Mouse (Mus musculus): ENCODE results near the gene Mbtd1. TPM values are rescaled to one million over a fixed set of nuclear protein-coding genes. Genes with fewer than 3 reads are reported as not detected.
A peak's percentile ranks its signal among the peaks of the same experiment; 100 is the strongest.
"Not testable (repeated sequence)": the region's sequence is repeated elsewhere in the genome, so short reads cannot be mapped to it uniquely, and the experiment has no call there.

Mbtd1 gene
- total RNA-seq (2017): 65.0 and 66.7 TPM in 2 replicates

DNA sequence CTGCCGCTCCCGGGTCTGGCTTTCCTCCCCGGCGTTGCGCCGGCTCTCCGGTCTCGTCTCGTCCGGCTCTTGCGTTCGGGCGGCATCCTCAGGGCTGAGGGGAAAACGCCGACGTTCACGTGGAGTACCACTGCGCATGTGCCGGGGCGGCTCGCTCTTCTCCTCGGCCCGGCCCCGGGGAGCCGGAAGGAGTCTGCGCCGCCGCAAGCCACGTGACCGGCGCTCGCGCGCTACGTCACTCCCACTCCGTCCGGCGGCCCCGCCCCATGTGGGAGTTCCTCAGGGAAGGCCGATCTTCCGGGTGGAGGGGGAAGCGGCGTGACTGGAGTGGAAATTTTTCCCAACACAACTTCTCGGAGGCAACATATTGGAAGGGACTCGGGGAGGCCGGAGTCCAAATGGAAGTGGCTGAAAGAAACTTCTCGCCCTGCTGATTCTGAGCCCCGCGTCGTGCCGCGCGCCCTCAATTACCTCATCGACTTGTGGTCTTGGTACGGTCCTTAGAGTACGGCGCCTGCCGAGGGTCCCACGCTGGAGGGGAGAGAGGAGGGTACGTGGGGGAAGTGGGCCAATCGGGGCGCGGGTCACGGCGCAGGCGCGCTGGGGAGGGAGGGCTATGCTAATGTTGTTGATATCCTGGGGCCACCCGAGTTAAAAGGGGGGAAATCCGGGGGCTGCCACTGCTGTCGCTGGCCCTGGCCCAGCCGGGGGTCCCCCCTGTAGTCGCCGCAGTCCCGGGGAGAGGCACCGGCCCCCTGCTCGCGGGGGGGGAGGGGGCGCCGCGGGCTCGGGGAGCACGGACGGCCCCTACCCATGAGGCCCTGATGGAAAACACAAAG lies at the start of gene Mbtd1, which contains the start of gene Utp18:
TSS of gene Mbtd1 (plus strand) at position 281 of the 839 bp plus-strand sequence.
TSS of gene Utp18 (minus strand) at position 195 of the 839 bp plus-strand sequence.
- ATAC-seq (replicated peaks; ENCODE audit: low read depth, poor library complexity, severe bottlenecking): peak; percentile 81

DNA sequence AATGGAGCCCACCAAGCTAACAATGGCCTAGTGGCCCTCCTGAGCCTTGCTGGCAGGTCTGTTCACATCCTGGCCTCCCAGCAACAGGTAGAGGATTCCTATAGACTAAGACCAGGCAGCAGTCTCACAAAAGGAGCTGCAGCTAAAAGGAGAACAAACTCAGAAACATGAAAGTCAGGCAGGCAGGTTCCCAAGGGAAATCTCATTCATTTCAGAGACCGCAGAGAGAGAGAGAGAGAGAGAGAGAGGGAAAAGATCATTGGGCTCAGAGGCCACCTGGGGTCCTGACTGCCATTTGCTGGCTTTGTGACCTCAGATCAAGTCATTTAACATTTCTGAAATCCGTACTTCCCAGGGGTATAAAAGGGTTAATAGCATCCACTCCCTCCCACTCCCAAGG lies 38.3 kb upstream of the Mbtd1 start:
- ATAC-seq (replicated peaks; ENCODE audit: low read depth, poor library complexity, severe bottlenecking): no peak

DNA sequence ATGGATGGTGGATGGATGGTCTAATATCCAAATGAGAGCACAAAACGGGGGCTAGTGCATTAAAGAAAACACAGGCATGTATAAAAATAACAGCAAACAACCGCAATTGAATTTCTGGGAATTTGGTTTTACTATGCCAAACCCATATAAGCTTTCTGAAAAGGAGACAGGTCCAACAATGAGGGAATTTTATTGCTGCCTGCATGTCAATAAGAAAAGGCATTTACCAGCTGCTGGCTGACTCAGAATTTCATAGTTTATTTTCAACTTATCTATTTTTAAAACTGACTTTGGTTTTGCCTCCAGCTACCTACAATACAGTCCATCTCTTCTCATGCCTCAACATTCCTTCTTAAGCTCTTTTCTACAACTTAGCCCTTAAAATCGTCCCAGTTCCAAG lies 33.1 kb upstream of the Mbtd1 start:
- ATAC-seq (replicated peaks; ENCODE audit: low read depth, poor library complexity, severe bottlenecking): no peak

DNA sequence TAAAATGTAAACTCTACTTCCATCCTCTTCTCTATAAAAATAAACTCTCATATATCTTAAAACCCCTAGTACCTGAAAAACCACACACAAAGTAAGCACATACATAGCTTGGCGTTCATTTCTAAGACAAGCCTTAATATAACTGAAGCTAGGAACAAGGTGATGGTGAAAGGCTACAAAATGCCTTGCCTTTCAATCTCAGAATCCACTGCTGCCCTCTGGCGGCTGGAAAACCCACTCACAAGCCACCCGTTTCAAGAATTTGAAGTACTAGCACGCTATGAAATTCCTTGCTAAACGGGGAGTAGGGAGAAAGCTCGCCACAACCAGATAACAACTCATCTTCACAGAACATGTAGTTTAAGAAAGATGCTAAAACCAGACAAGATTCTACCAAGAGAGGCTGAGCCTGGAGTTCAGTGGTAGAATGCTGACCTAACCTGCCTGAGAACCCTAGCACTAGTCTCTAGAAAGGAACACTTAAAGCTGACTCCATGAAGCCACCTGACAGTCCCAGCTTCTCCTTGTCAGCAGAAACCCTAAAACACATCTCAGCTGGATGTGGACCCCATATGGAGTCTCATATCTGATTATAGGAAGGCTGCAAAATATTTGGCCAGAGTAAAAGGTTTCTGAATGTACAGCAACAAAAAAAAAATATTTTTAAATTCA lies 29.2 kb upstream of the Mbtd1 start:
- peak; percentile 91 for ATAC-seq (replicated peaks; ENCODE audit: low read depth, poor library complexity, severe bottlenecking)

DNA sequence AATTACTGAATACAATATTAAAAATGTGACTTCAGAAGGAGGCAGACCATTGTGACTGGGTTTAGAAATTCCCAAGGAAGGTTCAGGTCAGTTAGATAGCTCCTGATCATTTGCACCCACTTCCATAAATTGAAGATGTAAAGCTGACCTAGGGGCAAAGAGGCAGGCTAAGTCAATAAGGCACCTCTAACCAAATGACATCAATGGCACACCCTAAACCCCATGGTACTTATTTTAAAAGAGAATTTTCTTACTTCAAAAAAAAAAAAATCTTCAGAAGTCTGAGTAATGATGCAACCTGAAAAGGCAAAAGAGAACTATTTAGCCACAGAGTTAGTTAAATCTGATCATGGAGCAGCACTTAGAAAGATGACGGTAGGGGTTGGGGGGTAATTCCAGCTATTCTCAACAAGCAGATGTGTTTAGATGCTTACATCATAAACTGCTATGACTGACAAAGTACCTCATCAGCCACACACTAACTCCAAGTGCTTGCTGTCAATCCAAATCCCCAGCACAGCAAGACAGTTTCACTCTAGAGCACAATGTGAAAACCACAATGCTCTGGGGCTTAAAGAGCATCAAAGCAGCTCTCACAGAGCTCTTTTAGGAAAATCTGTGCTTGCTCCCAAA lies 25.0 kb upstream of the Mbtd1 start:
- no peak for ATAC-seq (replicated peaks; ENCODE audit: low read depth, poor library complexity, severe bottlenecking)

DNA sequence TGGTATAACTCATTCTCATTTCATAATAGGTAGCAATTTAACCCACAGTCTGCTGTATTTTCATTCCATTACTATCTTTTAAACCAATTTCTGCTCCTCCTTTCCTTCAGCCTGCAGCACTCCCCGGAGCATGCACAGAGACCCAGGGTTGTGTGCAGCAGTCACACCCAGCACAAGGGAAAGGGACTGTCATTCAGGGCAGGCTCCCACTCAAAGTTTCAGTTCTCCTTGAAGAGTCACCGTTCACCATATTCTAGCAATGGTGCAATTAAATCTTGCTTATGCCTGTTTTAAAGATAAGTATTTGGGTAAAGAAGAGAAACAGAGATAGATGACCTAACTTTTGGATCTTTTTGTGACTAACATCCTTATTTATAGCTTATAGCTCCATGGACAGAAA lies 24.5 kb upstream of the Mbtd1 start:
- ATAC-seq (replicated peaks; ENCODE audit: low read depth, poor library complexity, severe bottlenecking): no peak

DNA sequence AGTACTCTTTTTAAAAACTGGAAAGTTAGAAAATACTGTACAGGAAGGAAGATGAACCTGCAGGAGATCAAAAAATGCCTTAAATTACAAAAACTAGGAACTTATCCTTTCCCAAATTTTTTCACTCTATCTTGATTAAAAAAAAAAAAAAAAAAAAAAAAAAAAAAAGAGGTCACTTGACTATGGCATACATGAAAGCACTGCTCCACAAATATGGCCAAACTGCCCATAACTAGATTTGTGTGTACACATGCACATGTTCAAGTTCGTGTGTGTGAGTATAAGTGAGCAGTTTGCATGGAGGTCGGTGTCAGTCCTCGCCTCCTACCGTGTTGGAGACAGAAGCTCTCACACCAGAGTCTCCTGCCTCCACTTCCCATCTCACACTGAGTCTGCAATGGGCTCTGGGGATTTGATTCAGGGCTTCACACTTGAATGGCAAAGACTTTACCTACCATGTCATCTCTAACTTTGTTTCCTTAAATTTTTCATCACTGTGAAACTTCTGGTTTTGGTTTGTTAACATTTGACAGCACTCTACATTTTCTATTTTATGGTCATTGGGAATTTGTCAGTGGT lies 23.5 kb upstream of the Mbtd1 start:
- ATAC-seq (replicated peaks; ENCODE audit: low read depth, poor library complexity, severe bottlenecking): no peak

DNA sequence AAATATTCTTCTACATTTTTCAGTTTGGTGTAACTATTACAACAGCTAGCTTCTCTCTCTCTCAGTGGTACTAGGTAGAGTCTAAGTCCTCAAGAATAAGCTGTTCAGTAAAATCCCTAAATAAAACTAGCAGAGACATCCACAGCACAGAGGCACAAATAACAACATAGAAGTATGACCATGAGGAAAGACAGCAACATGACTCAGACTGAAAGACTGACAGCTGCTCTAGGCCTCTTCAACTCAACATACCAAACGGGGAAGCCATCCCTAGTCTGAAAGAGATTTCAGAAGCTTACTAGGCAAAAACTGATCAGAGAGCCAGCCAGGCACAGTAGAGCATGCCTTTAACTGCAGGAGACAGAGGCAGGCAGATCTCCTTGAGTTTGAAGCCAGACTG lies 23.0 kb upstream of the Mbtd1 start:
- no peak for ATAC-seq (replicated peaks; ENCODE audit: low read depth, poor library complexity, severe bottlenecking)

DNA sequence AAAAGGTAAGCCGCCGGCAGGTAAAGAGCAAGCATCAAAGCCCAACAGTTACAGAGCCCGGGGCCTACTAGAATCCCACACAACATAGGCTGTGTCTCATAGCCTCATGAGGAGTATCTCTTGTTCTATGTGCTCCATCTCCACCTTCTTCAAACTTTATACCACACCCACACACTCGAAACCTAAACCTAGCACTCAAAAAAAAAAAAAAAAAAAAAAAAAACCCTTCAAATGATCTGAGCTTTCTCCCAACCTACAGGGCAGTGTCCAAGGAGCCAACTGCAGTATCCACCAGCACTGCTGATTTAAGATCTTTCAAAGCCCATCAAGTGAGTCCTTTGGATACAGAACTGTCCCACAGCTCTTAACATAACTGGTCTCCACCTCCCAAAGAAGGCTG lies 1.6 kb upstream of the Mbtd1 start:
- no peak for ATAC-seq (replicated peaks; ENCODE audit: low read depth, poor library complexity, severe bottlenecking)

DNA sequence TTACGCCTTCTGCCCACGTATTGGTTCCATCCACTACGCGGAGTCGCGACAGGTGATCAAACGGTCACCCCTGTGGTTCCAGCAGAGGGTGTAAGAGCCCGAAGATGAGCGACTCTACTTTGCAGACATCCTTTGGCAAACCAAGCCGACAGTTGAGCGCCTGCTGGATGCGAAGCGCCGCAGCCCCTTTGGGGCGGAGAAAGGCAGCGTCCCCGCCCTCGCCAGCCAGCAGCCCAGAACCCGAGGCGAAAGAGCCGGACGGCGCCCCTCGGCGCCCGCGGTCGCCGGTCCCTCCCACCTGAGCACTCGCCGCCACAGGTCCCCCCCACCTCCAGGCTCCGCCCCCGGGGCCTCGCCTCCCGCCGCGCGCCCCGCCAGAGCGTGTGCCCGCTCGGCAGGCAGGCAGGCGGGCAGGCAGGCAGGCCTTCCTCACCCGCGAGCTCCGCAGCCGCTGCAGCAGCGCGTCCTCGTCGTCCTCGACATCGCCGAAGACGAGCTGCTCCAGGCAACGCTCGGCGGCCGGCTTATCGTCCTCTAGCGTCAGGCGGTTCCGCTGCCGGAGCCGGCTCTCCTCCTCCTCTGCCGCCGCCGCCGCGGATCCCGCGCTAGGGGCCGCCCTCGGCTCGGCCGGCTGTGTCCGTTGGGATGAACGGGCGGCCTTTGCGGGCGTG lies 616 bp upstream of the Mbtd1 start:
- ATAC-seq (replicated peaks; ENCODE audit: low read depth, poor library complexity, severe bottlenecking): peak; percentile 21

DNA sequence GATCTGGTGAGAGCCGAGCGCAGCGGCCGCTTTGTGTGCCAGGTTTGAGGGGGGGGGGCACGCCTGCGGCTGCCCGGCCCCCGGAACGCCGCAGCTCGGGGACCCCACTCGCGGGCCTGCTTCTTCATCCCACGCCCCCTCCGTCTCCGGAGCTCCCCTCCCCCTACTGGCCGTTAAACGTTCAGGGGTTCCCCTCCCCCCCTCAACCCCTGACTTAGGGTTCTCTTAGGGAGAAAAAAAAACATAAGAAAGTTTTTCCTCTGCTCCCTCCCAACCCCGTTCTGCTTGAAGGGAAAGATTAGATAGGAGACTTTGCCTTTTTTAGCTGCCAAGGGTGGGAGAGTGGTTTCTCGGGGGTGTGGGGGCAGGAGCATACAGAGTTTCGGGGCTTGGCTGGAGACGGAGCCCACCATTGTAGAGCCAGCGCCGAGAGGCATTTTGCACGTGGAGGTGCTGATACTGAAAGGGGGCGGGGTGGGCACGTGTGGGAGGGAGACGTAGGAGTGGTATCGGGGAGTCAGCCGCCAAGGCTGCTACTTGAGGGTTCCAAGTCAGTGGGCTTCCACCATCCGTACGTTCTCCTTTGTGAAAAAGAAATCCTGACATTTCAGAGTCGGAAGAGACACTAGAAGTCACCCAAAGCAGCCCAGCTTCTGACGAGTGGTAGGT lies 893 bp downstream of the Mbtd1 start:
- ATAC-seq (replicated peaks; ENCODE audit: low read depth, poor library complexity, severe bottlenecking): peak; percentile 31

DNA sequence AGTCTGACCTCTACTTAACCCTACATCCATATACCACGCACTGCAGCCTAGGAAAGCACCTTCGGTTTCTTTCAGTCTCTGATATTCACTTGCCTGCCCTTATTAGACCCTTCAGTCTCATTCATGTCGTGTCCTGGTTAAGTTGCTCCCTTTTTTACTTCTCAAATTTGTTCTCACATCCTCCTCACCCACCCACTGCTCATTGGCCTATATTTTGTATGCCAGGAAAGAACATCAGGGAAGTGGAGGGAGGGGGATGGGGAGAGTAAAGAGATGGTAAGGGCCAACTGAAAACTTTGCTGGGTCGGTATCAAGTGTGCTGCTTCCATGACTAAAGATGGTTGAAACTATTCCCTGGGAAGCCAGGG lies 1.4 kb downstream of the Mbtd1 start:
- ATAC-seq (replicated peaks; ENCODE audit: low read depth, poor library complexity, severe bottlenecking): peak; percentile 6; the same call in 1 of the 2 replicates

DNA sequence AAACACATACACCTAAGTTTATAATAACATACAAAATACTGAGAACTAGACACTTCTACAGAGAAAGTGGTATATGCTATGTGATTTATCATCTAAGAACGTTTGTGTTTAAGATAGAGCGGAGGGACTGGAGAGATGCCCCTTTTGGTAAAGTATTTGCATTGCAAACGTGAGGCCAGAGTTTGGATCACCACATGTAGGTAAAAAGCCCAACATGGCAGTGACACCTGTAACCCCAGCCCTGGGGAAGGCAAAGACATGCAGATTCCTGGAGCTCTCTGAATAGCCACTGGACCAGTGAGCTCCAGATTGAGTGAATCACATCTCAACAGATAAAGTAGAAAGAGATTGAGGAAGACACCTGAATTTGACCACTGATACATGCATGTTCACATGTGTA lies 12.1 kb downstream of the Mbtd1 start:
- ATAC-seq (replicated peaks; ENCODE audit: low read depth, poor library complexity, severe bottlenecking): no peak

DNA sequence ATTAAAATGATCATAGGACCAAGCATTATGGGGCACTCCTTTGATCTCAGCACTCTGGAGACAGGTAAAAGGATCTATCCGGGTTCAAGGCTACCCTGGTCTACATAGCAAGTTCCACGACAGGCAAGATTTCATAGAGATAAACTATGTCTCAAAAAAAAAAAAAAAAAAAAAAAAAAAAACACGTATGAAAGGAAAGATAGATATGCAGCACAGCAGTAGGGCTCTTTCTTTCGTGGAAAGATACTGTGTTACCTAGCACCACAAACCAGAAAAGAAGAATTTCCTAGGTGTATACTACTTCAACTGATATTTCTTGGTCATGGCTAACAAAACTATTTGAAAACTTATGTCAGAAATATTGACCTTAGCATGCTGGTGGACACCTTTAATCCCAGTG lies 21.2 kb downstream of the Mbtd1 start:
- ATAC-seq (replicated peaks; ENCODE audit: low read depth, poor library complexity, severe bottlenecking): no peak

DNA sequence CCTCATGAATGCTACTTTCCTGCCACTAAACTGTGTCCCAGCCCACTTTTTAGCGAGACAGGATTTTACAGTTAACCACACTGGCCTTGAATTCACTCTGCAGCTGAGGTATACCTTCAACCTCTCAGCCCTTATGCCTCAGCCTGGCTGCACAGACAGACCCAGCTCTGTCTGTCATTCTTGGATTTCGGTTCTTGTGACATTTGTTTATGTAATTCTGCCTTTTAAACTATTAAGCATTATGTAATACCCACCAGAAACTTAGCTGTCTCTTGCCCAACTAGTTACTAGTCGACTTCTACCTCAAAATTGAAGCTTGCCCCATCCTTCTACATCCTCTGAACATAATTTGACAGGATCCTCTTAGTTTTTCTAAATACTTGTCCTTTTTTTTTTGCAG lies 22.2 kb downstream of the Mbtd1 start:
- ATAC-seq (replicated peaks; ENCODE audit: low read depth, poor library complexity, severe bottlenecking): no peak

DNA sequence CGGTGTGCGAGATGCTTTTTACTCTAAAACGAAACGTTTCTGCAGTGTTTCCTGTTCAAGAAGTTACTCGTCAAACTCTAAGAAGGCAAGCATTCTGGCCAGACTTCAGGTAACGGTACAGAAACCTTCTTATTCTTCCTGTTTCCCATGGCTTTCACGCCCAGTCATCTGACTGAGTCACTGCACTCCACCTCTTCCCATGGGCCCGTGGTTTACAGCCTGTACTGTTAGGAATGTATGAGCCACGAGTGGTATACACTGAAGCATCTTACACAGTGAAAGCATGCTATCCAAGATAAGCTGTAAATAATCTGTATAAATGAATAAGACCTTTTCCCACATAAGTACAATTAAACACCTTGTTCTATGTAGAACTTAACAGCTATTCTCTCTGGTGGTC lies 23.2 kb downstream of the Mbtd1 start:
- ATAC-seq (replicated peaks; ENCODE audit: low read depth, poor library complexity, severe bottlenecking): no peak

DNA sequence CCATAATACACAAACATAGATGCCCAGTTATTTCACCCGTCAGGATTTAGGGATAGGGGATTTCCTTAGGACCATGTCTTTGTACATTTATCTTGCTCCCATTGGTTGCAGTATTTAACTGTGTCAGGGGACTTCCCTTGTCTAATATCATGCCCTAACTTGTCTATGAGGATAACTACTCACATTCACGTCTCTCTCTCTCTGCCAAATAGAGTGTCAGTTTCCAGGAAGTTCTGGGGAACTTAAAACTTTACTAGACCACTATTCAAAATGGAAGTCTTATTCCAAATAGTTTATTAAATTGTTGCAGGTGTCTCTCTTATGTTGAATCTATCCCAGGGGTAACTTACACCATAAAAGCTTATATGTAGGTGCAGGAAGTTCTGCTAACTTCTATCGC lies 26.0 kb downstream of the Mbtd1 start:
- ATAC-seq (replicated peaks; ENCODE audit: low read depth, poor library complexity, severe bottlenecking): no peak

DNA sequence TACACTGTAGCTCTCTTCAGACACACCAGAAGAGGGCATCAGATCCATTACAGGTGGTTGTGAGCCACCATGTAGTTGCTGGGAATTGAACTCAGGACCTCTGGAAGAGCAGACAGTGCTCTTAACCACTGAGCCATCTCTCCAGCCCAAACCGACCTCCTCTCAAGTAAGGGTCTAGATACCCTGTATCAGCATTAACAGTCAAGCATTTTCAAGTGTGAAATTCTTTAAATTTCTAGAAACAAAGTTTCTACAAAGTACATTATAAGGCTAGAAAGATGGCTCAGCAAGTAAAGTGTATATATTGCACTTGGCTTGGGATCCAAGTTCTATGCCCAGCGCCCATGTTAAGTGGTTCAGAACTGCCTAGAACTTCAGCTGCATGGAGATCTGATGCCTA lies 29.4 kb downstream of the Mbtd1 start:
- not testable (repeated sequence) for ATAC-seq (replicated peaks; ENCODE audit: low read depth, poor library complexity, severe bottlenecking)

DNA sequence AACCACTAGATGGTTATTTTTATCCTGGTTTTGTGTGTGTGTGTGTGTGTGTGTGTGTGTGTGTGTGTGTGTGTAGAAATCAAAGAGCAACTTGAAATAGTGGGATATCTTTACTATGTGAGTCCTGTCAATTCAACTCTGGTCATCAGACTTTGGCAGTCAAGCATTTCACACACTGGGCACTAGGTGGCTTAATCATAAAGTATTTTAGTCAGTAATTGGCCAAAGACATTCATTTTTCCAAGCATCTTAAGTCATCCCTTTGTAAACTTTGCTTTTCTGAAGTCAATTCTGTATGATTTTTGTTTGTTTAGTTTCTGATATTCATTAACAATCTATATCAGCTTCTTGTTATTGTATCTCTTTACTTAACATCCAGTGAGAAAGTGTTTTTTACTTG lies 43.5 kb downstream of the Mbtd1 start:
- ATAC-seq (replicated peaks; ENCODE audit: low read depth, poor library complexity, severe bottlenecking): no peak

DNA sequence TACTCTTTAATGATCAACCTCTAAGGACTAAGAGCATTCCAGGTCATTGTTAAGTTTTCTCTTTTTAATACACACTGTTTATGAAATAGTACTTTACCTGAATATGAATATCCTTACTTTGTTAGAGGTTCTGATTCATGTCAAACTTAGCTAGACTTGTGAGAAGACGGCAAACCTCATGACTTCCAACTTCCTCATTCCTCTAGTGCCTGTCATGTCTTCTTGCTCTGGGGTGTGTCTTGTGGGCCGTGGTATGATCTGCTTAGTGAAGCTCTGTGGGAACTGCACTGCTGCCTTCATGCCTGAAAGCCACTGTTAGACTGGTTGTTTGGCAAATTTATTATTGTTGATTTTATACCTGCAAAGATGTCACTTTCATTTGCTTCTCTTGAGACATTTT lies 55.3 kb downstream of the Mbtd1 start:
- ATAC-seq (replicated peaks; ENCODE audit: low read depth, poor library complexity, severe bottlenecking): peak; percentile 95
